Mouse (Mus musculus): ENCODE data around the gene Cdk2ap2.

GRCm38 (mm10) chr19:4142416-4143173 is 45.6 kb downstream of the Cdk2ap2 start:
- TF ChIP-seq POLR2A (IDR thresholded peaks at IDR 0.05; ENCODE audit: low read depth, low read length) (no peak), CTCF (IDR thresholded peaks at IDR 0.05; ENCODE audit: extremely low read depth, insufficient read depth, insufficient read length, insufficient replicate concordance) (no peak)
